Mouse (Mus musculus): ENCODE results near the gene Wdtc1. TPM values are rescaled to one million over a fixed set of nuclear protein-coding genes. Genes with fewer than 3 reads are reported as not detected.

The Wdtc1 gene
- polyA plus RNA-seq (2021; fragmentation: Nextera tagmentation), result 5.2 and 15.5 TPM in 2 replicates
- long read RNA-seq, experiment 1, full-length matches to known transcripts, result 3 of 29 reads
- long read RNA-seq, experiment 1, partial matches to known transcripts, result 23 of 29 reads
- long read RNA-seq, experiment 1, other reads (novel, unspliced or antisense), result 3 of 29 reads
- long read RNA-seq, experiment 2, partial matches to known transcripts, result 0 of 20 reads
- long read RNA-seq, experiment 2, other reads (novel, unspliced or antisense), result 20 of 20 reads

GRCm38 (mm10) chr4:133353367-133354365 lies at the start of gene Wdtc1:
Wdtc1 (minus strand) TSS chr4:133353481.

GRCm38 (mm10) chr4:133369553-133370297 lies 16.4 kb upstream of the Wdtc1 start, which contains the start of gene Slc9a1:
Slc9a1 (plus strand) TSS chr4:133369706.

GRCm38 (mm10) chr4:133277104-133278026 lies 75.9 kb downstream of the Wdtc1 start, which contains the start of gene Tmem222:
Tmem222 (minus strand) TSS chr4:133277792.

DNA sequence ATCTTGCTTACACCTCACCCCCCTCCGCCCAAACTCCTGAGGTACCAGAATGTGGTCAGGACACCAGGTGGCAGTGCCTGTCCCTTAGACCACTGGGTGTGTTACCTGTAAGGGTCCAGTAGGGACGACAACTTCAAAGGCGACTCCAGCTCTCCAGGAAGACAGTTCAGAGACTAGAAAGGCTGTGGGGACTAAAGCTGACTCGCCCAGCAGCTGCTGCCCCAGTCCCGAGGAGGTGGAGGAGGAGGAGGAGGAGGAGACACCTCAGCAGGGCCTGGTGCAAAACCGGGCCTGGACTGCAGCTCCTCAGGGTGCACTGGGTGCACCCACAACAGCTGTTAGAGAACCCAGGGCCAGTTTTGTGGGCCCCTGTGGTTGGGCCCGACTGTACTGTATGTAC lies 90.4 kb downstream of the Wdtc1 start, which contains the start of gene Sytl1:
Gene Sytl1, minus strand, starts transcription at position 232 of the 400 bp plus-strand sequence.

Other genes starting within 250 kb of the Wdtc1 start
- 31.5 and 37.8 TPM in 2 replicates for gene Wasf2, start 223.0 kb downstream of the Wdtc1 start, polyA plus RNA-seq (2021; fragmentation: Nextera tagmentation)
- 11.8 and 14.0 TPM in 2 replicates for gene Cd164l2, start 141.3 kb downstream of the Wdtc1 start, polyA plus RNA-seq (2021; fragmentation: Nextera tagmentation)
- 6.3 and 18.9 TPM in 2 replicates for gene Gpr3, start 140.9 kb downstream of the Wdtc1 start, polyA plus RNA-seq (2021; fragmentation: Nextera tagmentation)
- gene Map3k6, start 112.7 kb downstream of the Wdtc1 start, polyA plus RNA-seq (2021; fragmentation: Nextera tagmentation), result 6.4 TPM in 2 replicates
- gene Sytl1, start 90.4 kb downstream of the Wdtc1 start, polyA plus RNA-seq (2021; fragmentation: Nextera tagmentation), result 0.96 and 1.3 TPM in 2 replicates
- gene Tmem222, start 75.7 kb downstream of the Wdtc1 start, polyA plus RNA-seq (2021; fragmentation: Nextera tagmentation), result 176 and 207 TPM in 2 replicates
- 6.8 and 10.9 TPM in 2 replicates for gene Slc9a1, start 16.2 kb upstream of the Wdtc1 start, polyA plus RNA-seq (2021; fragmentation: Nextera tagmentation)
- 0.08 and 0.11 TPM in 2 replicates for gene Tent5b, start 126.7 kb upstream of the Wdtc1 start, polyA plus RNA-seq (2021; fragmentation: Nextera tagmentation)
- 29.0 and 38.4 TPM in 2 replicates for gene Trnp1, start 145.1 kb upstream of the Wdtc1 start, polyA plus RNA-seq (2021; fragmentation: Nextera tagmentation)
- gene Kdf1, start 165.5 kb upstream of the Wdtc1 start, polyA plus RNA-seq (2021; fragmentation: Nextera tagmentation), result 0.19 and 0.23 TPM in 2 replicates
- gene Nudc, start 192.5 kb upstream of the Wdtc1 start, polyA plus RNA-seq (2021; fragmentation: Nextera tagmentation), result 226 and 295 TPM in 2 replicates
- gene Nr0b2, start 199.9 kb upstream of the Wdtc1 start, polyA plus RNA-seq (2021; fragmentation: Nextera tagmentation), result not detected in 2 replicates
- 3.4 and 3.7 TPM in 2 replicates for gene Gpatch3, start 221.3 kb upstream of the Wdtc1 start, polyA plus RNA-seq (2021; fragmentation: Nextera tagmentation)
- gene Gpn2, start 230.9 kb upstream of the Wdtc1 start, polyA plus RNA-seq (2021; fragmentation: Nextera tagmentation), result 13.8 and 15.4 TPM in 2 replicates
- gene Sfn, start 248.7 kb upstream of the Wdtc1 start, polyA plus RNA-seq (2021; fragmentation: Nextera tagmentation), result 0.25 and 0.60 TPM in 2 replicates